Mouse (Mus musculus) A20 (cell line): ENCODE measurements around the gene Med16.

Experiments used
- DNase-seq: peaks from one replicate; pipeline ENCODE4 v3.0.0-alpha.2; 2011; ENCODE audit warnings: low read depth, low spot score

Med16 gene

GRCm38 (mm10) chr10:79908167-79909091, at the start of gene Med16:
Gene Med16 (minus strand): TSS chr10:79908923.
- DNase-seq: peak; percentile 99

GRCm38 (mm10) chr10:79958140-79958816, 49.6 kb upstream of the Med16 start:
- DNase-seq: peak; percentile 89

DNA sequence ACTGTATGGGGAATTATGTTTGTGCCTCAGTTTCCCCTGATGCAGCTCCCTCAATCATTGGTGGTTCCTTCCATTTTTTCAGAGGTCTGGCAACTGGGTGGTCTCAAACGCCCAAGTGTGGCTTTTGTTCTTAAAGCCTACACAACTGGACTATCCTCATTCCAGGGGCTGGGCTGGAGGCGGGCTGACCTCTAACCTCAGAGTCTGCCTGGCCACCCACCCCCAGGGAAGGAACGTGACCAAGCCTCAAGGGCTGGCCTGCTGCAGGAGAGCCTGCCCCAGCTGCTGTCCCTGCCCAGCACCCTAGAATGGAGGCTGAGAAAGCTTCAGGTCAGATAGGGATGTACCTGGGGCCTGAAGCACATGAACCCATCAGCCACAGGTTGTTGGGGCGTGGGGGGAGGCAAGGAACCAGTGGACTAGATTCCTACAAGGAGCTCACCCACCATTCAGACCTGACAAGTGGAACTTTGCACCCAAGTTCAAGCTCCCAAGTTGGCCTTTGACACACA, 48.0 kb upstream of the Med16 start:
- no peak for DNase-seq

DNA sequence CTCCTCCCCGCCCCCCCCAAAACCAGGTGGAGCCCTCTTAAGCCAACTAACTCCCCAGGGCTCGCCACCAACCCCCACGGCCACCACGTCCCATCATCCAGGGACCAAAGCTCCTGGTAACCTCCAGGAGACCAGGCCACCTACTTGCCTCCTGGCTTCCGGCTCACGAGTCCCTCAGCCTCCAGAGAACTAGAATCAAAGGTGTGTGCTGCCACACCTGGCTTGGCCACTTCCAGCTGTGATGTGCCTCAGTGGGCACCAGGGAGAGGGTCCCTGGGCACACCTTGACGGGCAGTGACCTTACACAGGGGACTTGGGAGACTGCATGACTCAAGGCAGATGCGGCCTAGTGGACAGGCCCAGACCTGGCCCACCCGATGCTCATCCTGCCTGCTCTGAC, 47.0 kb upstream of the Med16 start:
- DNase-seq: no peak

- DNase-seq: peak; percentile 60
Measured at GRCm38 (mm10) chr10:79953946-79954345, 45.2 kb upstream of the Med16 start.

DNA sequence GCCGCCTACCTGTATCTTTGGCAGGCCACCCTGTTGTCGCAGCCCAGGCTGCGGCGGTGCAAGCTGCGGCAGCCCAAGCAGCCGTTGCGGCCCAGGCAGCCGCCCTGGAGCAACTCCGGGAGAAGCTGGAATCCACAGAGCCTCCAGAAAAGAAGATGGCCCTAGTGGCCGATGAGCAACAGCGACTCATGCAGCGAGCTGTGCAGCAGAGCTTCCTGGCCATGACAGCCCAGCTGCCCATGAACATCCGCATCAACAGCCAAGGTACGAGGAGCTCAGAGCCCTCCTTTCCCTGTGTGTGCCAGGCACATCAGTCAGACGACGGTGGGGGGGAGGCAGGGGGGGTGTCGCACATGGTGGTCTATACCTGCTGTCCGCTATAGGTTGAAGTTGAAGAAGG, 41.9 kb upstream of the Med16 start:
- DNase-seq: no peak

DNA sequence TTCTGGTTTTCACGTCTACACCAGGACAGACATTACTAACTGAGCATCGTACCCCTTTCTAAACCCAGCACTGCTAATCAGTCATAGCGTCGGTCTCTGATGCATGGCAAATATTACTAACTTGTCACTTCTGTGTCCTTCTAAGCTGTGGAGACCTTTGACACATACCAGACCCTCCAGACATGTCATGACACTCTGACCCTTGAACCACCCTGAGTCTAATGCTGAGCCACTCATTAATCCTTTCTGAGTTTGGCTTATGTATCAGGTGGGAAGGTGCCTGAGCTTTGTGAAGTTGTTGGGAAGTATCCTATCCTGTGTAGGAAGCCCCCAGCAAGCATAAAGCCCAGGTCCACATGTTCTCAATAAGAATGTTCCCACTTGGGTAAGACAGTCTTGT, 41.1 kb upstream of the Med16 start:
- DNase-seq: no peak

DNA sequence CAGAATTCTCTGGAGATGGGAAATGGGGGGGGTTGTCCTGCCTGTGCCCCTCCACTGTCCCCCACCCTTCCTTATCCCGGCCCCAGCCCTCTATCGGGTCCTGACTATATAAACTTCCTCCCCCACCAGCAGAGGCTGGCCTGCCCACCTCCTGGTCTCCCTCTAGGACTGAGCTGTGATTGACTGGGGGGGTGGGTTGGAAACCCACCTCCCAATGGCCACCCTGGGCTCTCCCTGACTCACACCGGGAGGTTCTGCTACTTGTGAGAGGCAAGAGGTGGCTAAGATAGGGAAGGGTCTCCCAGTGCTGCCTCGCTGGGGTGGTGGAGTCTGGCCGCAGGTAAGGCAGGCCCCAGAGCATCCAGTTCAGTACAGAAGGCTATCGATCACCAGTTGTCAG, 38.8 kb upstream of the Med16 start:
- DNase-seq: no peak

DNA sequence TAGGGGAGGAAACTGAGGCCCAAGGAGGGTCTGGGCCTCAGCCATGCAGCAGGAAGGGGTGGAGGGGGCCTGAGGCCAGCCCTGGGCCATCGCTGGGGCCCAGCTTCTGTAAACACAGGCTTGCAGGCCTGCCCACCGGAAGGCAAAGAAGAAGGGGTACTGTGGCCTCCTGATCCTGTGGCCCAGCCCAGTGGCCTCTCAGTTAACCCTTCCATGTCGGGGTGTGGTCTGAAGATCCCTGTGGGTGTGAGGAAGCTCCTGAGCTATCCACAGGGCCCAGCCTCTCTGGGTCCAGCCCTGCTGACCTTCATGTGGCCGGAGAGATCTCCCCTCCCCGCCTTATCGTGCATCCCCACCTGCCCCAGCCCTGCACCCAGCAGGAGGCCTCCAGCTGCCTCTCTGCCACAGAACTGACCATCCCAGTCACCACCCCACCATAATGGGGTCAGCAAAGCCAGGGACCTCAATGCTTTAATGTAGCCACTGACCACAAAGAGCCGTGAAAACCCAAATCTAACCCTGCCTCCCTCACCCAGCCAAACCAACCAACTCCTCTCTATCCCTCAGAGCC, 38.1 kb upstream of the Med16 start:
- no peak for DNase-seq

- DNase-seq: no peak
Measured at GRCm38 (mm10) chr10:79945507-79946234, 36.9 kb upstream of the Med16 start.

- peak; percentile 81 for DNase-seq
Measured at GRCm38 (mm10) chr10:79943471-79943901, 34.8 kb upstream of the Med16 start.

DNA sequence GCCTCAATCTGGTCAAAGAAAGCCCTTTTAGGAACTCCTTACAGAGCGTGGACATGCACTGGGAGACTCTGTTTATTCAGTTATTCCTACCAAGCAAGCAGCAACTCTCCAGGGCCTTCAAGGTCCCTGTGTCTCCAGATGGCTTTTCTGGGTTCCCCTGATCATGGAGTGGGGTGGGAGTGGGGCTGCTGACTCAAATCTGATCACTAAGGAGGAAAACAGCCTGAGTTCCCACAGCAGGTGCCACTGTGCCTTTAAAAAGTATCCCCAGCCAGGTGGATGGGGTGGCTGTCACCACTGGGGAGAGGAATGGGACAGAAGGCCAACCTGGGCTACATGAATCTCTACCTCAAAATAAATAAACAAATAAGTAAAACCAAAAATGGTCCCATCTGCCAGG, 34.3 kb upstream of the Med16 start:
- peak; percentile 78 for DNase-seq

- DNase-seq: peak; percentile 97
Measured at GRCm38 (mm10) chr10:79940749-79941148, 32.0 kb upstream of the Med16 start.

- no peak for DNase-seq
Measured at GRCm38 (mm10) chr10:79937775-79938526, 29.2 kb upstream of the Med16 start.

- DNase-seq: no peak
Measured at GRCm38 (mm10) chr10:79936911-79937441, 28.3 kb upstream of the Med16 start.

- no peak for DNase-seq
Measured at GRCm38 (mm10) chr10:79936284-79936910, 27.7 kb upstream of the Med16 start.

DNA sequence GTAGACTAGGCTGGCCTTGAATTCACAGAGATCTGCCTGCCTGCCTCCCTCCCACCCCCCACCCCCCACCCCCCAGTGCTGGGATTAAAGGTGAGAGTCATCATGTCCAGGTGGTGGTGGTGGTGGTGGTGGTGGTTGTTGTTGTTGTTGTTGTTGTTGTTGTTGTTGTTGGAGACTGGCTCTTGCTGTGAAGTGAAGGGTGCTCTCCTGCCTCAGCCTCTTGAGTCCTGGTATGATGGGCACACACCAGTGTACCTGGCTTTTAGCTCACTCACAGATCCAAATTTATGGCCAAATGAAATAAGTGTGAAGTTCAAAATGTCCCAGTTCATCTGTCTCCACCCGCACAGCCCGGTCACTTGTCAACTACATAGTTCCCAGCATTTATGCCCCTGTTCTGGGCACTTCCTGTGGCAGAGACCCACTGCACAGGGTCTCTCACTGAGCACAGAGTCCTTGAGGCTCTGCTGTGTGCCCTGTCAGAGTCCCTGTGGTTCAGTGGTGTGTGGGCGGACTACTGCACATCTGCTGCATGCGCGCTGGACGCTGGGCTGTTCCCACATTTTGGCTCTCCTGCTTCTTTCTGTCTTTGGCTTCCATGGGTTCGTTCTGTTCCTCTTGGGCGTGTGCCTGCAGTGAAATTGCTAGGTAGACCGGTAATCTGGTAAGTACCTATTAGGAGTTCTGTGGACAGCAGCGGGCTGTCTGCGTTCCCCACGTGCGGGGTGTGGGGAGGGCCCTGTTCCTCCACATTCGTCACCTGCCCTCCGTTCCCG, 26.3 kb upstream of the Med16 start:
- DNase-seq: no peak

DNA sequence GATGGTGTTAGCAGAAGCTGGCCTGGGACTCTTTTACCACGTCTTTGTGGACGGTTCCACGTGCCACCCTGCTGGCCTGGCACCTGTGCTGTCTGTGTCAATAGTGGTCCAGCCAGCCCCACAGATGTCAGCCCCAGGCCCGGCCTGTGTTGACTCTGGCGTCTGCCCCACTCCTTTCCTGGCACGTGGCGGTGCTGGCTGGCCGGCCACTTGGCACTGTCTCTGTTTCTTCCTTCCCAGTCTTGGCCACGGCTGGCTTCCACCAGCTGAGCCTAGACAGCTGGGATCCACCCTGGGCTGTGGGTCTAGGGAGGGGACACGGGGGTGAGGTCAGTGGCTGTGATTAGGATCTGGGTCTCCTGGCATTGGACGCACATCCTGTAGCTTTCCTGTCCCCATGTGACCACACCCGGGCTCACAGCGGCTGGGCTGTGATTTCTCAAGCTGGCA, 25.6 kb upstream of the Med16 start:
- no peak for DNase-seq

DNA sequence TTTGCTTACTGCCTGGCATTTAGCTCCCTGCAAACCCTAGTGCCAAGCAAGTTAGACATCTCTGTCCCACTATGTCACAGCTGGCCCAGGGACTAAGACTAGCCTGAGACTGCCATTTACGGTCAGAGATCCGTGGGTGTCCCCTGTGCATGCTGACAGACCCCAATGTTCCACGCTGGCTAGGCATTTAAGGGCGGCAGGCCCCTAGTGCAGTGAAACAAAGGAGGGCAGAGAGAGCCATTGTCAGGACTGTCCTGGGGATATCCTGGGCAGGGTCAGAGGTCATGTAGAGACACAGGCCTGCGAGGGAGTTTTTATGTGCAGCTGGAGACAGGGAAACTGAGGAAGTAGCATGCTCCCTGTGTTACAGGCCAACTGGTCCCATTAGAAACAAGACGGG, 25.1 kb upstream of the Med16 start:
- DNase-seq: no peak
